Mouse (Mus musculus): ENCODE results near the gene Wtap.
"Not testable (repeated sequence)": the region's sequence is repeated elsewhere in the genome, so short reads cannot be mapped to it uniquely, and the experiment has no call there.

Wtap gene

DNA sequence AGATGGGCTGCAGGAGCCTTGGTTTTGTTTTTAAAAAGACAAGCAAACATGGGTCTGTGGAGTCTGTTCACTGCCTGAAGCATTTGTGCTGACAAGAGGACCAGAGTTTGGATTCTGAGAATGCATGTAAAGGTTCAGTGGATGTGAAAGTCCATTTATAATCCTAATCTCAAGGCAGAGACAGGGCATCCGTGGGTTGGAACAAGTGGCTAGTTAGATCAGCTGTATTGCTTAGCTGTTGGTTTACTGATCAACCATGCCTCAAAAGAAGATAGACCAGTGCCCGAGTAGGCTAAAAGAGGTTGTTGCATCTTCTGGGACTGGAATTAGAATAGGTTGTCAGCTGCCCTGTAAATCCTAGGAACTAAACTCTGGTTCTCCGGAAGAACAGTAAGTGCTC is 30.5 kb downstream of the Wtap start:
- DNase-seq (ENCODE audit: low read depth, low spot score), result no peak

DNA sequence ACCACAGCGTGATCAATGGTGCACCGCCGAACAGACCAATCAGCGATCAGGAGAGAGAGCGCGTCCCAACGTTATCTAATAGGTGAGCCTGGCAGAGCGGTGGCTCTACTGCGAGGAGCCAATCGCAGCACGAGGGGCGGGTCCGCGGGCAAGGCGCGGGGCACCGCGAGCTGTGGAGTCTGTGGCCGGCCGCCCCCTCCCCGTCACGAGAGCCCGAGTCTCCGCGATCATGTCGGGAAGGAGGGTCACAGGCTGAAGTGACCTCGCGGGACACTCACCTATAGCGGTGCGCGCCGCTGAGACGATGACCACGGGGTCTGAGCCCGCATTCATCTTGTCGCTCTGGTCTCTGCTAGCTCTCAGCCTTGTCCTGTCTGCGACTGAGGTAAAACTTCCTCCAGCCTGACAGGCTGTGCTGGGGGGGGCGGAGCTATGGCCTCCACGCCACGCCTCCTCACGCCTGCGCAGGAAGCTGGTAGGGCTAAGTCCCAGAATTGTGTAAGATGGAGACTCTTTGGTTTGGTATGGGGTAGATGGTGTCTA is 33.6 kb downstream of the Wtap start, which contains the start of gene Acat2:
Acat2 (minus strand) TSS at position 417 of the 543 bp plus-strand sequence.
- peak; percentile 88 for DNase-seq (ENCODE audit: low read depth, low spot score)

DNA sequence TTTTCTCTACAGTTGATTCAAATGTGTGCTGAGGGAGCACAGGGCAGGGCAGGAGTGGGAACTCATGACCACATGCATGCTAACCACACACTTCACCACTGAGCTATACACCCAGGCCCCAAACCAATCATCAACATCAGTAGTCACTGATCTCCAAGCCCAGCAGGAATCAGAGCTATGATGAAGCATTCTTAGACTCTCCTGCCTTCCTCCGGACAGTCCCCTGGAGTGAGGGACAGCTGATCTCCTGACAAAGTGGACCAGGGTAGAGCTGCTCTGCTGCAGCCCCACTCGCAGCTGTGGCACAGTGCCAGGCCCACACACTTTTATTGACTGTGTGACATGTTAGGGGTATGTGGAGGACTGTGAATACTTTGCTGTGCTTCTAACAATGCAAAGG is 34.6 kb downstream of the Wtap start:
- DNase-seq (ENCODE audit: low read depth, low spot score), result not testable (repeated sequence)

GRCm38 (mm10) chr17:12956664-12957063 is 37.3 kb downstream of the Wtap start:
- no peak for DNase-seq (ENCODE audit: low read depth, low spot score)

DNA sequence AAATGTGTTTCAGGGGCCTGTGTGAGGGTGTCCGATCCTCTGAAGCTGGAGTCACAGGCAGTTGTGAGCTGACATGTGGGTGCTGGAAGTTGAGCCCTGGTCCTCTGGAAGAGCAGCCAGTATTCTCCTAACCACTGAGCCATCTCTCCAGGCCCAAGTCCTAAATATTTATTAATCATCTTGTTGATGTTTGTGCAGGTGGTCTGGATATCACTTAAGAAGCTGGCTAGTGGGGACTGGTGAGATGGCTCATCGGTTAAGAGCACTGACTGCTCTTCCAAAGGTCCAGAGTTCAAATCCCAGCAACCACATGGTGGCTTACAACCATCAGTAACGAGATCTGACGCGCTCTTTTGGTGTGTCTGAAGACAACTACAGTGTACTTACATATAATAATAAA is 44.3 kb downstream of the Wtap start:
- DNase-seq (ENCODE audit: low read depth, low spot score), result no peak

DNA sequence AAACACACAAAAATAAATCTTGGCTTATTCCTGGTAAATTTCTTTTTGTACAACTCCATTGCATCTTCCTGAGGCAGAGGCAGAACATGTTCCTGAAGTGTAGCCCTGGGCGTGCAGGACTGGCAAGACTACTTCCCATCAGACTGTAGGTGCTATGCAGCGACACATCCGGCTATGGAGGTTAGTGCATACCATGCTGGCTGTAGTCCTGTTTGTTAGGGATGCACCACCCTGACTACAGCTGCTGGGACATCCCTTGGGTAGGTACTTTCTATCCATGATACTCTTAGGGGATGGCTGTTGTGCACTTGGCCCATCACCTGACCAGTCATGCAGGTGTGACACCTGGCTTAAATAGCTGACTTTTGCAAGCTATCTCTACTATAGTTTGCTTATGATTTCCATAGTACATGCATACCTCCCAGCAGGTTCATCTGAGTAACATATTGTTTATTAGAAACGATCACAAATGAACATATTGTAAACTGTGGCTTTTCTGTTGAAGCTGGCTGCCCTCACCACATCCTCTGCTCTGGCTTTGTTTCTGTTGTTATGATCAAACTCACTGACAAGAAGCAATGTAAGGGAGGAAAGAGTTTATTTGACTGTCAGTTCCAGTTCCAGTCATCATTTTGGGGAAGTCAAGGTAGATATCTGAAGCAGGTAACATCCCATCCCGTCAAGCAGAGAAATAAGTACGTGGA is 51.4 kb downstream of the Wtap start:
- no peak for DNase-seq (ENCODE audit: low read depth, low spot score)

DNA sequence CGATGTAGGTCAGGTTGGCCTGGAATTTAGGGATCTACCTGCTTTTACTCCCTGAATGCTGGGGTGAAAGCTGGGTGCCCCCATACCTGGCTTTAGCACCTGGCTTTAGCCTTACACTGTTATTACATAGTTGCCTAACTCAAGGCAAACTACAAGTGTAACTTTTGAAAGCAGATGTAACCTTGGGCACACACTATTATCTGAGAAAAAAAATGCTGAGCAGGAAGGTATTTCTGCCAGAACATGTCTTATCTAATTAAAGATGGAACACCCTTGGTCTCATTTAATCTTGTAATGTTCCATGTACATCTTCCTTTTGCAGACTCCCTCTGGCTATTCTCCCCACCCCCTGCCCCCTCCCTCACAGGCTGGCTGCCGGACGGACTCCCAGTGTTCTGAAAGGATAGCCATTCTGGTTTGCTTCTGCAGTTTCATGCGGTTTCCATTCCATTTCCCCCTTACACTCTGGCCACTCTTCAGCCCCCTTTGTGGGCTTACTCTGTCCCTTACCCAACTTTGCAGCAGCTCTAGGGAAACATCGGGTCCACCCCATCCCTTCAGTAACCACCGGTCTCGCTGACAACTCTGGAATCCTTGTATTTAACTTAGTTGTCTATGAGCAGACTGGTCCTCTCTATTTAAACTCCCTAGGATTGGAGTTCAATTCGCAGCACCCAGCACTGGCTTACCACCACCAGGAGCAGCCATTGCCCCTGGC is 52.3 kb downstream of the Wtap start:
- DNase-seq (ENCODE audit: low read depth, low spot score), result no peak

GRCm38 (mm10) chr17:12940151-12940805 is 53.7 kb downstream of the Wtap start, which contains the start of gene Acat3:
Acat3 (minus strand) TSS chr17:12940600.
- no peak for DNase-seq (ENCODE audit: low read depth, low spot score)

GRCm38 (mm10) chr17:12939377-12940148 is 54.4 kb downstream of the Wtap start:
- DNase-seq (ENCODE audit: low read depth, low spot score), result not testable (repeated sequence)

- DNase-seq (ENCODE audit: low read depth, low spot score), result no peak
Measured at GRCm38 (mm10) chr17:12938077-12938476, 55.9 kb downstream of the Wtap start.

GRCm38 (mm10) chr17:12937412-12937970 is 56.5 kb downstream of the Wtap start:
- DNase-seq (ENCODE audit: low read depth, low spot score), result no peak

DNA sequence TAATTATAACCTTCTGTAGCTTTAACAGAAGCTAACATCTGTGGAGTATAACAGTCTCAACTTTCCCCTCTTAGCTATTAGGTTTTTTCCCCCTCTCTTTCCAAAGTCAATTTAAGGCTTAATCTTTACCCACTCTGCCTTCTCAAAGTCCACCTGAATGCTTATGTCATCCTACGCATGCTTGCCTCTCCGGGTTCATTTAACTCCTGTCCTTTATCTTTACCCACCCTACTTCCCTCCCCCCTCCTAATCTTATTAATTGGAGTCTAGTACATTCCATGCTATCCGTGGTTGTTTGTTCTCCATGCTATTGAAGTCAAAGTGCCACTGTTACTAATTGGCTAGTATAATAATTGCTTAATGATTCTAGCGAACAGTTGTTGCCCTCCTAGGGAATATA is 58.2 kb downstream of the Wtap start:
- no peak for DNase-seq (ENCODE audit: low read depth, low spot score)

DNA sequence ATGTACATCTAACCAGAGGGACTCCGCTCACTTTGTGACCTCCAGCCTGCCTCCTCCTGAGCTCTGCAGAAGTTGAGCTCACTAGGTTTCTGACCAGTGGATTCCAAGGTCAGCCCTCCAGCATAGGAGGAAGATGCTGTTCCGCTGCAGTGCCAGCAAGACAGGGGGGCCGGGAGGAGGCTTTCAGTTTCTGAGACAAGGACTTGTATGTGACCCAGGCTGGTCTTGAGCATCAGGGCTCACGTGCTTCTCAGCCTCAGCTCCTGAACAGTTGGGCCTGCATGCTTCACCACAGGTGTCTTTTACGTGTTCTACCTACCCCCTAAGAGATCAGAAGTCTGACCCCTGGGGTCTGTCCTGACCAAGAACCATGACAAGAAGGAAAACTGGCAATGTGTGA is 62.4 kb downstream of the Wtap start:
- not testable (repeated sequence) for DNase-seq (ENCODE audit: low read depth, low spot score)

GRCm38 (mm10) chr17:12925703-12926180 is 68.2 kb downstream of the Wtap start:
- DNase-seq (ENCODE audit: low read depth, low spot score), result no peak

DNA sequence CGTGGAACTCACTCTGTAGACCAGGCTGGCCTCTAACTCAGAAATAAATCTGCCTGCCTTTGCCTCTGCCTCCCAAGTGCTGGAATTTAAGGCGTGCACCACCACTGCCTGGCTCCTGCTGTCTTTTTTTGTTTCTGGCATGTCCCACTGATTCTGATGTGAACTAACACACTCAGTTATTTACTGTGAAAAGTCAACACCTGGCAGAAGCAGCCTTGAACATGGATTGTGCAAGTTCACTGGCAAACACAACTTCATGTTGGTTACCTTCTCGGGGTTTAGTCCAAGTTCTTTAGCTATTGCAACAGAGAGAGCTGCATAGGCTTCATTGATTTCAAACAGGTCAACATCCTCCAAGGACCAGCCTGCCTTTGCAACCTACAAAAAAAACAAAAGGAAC is 69.0 kb downstream of the Wtap start:
- no peak for DNase-seq (ENCODE audit: low read depth, low spot score)

GRCm38 (mm10) chr17:12921073-12921472 is 72.9 kb downstream of the Wtap start:
- DNase-seq (ENCODE audit: low read depth, low spot score), result no peak

Measured in c-Kit-negative CD71-positive TER-119-positive erythroid progenitor cells, embryonic 14.5 days (primary cell).